Mouse (Mus musculus): Measurements from ENCODE around the gene C1ql4.
A peak's percentile ranks its signal among the peaks of the same experiment; 100 is the strongest.

GRCm38 (mm10) chr15:99088292-99088691 is 675 bp upstream of the C1ql4 start:
- TF ChIP-seq CTCF (IDR thresholded peaks at IDR 0.05; ENCODE audit: control insufficient read depth, insufficient read depth, insufficient read length), result peak; percentile 98
- TF ChIP-seq USF1 (IDR thresholded peaks at IDR 0.05; ENCODE audit: low read depth), result no peak
- no peak for TF ChIP-seq FOSL1 (IDR thresholded peaks at IDR 0.05; ENCODE audit: insufficient read depth, low read length, poor library complexity, severe bottlenecking)

All from C2C12 (cell line).